Mouse (Mus musculus): ENCODE measurements at regions not wholly inside any gene's neighbourhood (a gene's known extent, or its start where the extent isn't known, plus 50 kb on each side); places are given as distances from the start of the nearest gene placed in this dataset.

DNA sequence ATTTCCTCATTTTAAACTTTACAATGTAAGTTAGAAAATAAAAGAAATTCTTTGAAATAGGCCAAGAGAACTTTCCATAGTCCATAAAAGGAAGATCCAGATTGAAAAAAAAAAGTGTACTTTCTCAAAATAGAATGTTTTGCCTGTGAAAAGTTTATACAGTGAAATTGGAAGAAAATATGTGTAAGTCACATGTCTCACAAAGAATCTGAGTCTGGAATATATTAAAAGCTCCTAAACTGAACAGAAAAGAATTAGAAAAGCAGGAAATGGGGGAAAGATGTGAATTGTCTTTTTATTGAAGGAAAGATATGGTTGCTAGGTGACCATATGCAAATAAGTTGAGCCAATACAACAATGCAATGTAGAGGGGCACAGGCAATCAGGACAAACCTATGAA, 197.7 kb upstream of the Gm20594 start:
- DNase-seq = no peak

DNA sequence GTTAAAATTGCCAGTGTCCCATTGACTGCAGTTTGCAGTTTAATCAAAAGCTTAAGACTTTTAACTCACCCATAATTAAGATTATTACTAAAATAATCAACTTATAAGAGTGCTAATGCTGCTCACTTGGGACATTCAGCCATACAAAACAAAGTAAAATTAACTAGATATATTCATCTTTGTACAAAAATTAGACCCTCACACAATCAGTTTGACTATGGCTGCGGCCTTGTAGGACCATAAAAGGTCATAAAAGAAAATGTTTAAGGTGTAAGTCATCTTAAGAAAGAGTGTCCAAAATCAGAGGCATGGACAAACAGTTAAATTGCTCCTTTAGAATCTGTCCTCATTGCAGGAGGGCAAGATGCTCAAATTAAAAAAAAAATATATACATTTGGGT, 186.0 kb upstream of the Gm20594 start:
- DNase-seq = peak; percentile 2

DNA sequence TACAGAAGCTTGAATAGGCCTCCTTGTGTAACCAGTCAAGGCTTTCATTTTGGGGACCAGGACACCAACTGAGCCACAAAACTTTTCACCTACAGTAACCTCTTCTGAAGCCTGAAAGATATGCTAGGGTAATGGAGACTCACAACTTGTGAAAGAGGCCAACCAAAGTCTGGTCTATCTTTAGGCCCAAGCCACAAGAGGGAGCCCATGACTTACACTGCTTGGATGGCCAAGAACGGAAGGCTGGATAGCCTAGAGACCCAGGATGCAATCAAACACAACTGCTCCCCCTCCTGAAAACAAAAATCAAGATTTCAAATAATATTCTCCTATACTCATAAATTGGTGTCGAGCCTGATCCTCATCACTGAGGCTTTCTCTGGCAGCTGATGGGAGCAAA, 166.4 kb upstream of the Gm20594 start:
- no peak for DNase-seq
